Mouse (Mus musculus): ENCODE data around the gene Pih1d1. TPM values are rescaled to one million over a fixed set of nuclear protein-coding genes. Genes with fewer than 3 reads are reported as not detected.

Pih1d1 gene
- polyA plus RNA-seq (2012; rRNA removed), result 54.6 and 63.2 TPM in 2 replicates

GRCm38 (mm10) chr7:45154096-45154992 is at the start of gene Pih1d1, which contains the start of gene Aldh16a1:
Gene Pih1d1, plus strand, starts transcription at chr7:45154303.
Gene Aldh16a1, minus strand, starts transcription at chr7:45154584.

DNA sequence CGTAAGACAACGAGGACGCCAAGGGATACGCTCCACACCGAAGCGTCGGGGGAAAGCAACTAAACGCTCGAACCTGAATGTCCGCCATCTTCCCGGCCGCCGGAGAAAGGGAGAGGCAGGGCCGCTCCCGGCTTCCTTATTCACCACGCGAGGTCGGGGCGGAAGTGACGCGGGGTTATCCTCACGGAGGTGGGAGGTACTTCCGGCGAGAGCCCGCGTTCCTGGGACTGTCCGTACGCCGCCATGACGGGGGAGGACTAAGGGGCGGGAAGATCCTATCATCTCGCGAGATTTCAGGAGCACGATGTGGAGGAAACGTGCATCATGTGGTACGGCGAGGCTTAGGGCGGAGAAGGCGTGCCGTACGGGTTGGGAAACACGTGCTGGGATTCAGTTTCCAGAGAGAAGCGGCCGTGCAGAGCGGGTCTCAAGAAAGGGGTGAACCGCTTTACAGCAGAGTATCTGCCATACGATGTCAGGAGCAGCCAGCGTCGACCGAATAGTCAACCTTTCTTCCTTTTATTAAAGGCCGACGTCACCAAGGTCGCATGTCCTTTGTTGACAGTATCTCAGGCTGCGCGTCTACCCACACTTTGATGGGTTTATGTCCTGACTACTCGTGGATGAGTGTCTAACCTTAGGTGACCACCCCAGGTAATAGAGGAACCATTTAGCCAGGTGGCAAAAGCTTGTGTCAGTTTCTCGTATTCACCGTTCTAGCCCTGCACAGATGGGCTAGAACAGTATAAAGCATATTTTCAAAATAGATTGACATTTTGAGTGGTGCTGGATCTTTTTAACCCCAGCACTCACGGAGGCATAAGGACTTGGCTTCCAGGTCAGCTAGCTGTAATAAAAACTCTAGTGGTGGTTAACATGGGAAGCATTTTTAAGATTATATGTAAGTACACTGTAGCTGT is 29.6 kb upstream of the Pih1d1 start, which contains the start of gene Rps11:
TSS of gene Rps11 (minus strand) at position 216 of the 920 bp plus-strand sequence.

DNA sequence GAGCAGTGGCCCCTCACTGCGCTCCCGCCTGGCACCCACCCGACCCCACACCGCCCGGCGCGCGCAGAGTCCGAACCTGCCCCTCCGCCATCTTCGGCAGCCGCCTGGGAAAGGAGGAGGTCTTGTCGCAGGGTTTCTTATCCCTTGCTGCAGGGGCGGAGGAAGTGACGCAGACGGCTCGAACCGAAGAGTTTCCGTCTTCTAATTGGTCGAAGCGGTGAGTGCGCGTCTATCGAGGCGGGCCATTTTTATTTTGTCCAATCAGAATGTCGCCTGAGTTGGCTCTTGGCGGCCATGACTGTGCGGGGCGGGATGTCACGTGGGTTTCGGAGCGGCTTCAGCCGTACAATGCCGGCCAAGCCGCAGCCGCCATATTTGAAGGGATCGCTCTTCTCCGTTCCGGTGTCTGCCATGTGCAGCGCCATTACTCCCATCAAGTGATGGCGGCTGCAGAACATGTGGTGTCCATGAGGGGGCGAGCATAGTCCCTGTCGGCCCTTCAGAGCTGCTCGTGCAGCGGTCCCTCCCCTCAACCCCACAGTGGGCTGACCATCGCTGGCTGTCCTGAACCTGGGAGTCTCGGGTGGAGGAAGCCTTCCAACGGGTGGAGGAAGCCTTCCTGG is 25.4 kb upstream of the Pih1d1 start, which contains the start of gene Rpl13a:
TSS of gene Rpl13a (minus strand) at position 138 of the 623 bp plus-strand sequence.

GRCm38 (mm10) chr7:45135993-45136567 is 18.0 kb upstream of the Pih1d1 start, which contains the start of the genes Gm45713 and Flt3l:
Gene Gm45713, minus strand, starts transcription at chr7:45136231.
Gene Flt3l, minus strand, starts transcription at chr7:45136432.

DNA sequence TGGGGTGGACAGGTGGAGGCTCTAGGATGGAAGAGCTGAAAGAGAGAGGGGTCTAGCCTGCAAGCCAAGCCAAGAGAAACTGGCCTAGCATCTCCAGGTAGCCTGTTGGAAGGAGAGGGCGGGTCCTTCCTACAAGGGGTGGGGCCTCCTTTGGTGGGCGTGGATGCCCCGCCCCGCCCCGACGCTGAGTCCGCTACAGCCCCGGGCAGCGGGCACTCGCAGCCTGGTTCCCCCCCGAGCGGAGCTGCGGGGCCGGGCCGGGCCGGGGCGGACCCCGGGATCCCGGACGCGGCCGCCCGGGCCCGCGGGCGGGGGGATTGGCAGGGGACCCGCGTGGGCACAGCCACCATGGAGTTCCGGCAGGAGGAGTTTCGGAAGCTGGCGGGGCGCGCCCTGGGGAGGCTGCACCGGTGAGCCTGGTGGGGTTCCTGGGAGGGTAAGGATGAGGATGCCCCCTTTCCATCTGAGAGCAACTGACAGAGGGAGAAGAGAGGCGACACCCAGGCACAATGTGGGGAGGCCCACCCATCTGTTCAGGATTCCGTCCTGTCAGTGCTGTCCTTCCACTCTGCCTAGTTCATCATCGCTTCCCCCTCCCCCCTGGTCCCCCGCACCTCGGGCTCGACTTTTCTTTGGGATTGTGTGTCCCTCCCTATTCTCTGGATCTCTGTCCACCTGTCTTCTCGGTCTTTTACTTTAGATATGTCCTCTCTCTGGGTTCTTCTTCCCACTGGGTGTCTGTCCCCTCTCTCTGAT is 9.8 kb downstream of the Pih1d1 start, which contains the start of gene Slc17a7:
TSS of gene Slc17a7 (plus strand) at position 215 of the 756 bp plus-strand sequence.

GRCm38 (mm10) chr7:45179469-45179868 is 25.4 kb downstream of the Pih1d1 start, which contains the start of gene Gfy:
Gene Gfy, minus strand, starts transcription at chr7:45179569.

GRCm38 (mm10) chr7:45180896-45181477 is 26.9 kb downstream of the Pih1d1 start, which contains the start of gene Pth2:
Gene Pth2, plus strand, starts transcription at chr7:45180995.

DNA sequence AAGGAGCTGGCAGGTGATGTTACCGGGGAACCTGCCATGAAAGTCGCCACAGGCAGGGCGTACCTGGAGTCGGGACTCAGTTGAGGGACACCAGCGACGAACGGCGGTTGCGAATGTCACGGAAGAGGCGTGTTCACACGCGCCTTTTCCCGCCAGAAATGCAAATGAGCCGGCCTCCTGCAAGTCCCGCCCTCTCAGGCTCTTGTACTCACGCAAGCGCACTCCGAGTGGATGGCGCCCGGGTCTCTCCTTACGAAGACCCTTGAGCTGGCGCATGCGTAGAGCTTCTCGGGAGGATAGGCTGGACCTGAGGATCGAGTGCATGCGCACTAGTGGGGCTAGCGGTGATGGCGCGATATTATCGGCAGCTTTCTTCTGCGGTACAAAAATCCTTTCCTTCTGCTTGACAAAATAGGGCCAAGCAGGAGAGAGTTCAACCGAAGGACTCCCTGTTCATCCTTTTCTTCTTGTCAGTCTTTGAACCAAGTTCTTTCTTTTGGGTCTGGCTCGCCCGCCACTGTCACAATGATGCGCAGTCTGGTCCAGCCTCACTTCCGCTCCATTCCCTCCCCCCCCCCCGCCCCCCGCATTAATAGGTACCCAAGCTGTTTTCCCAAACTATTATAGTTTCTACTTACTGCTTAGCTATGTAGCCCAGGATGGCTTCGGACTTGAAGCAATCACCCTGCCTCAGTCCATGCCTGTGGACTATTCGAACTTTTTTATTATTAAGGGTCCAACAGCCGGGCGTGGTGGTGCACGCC is 50.5 kb downstream of the Pih1d1 start, which contains the start of gene Ccdc155:
TSS of gene Ccdc155 (minus strand) at position 513 of the 764 bp plus-strand sequence.

Other genes with a start within 250 kb of the Pih1d1 start
- 94.2 and 104 TPM in 2 replicates for gene Ap2a1, start 224.8 kb upstream of the Pih1d1 start, polyA plus RNA-seq (2012; rRNA removed)
- not detected in 2 replicates for gene Tsks, start 211.1 kb upstream of the Pih1d1 start, polyA plus RNA-seq (2012; rRNA removed)
- 14.6 and 20.4 TPM in 2 replicates for gene Cpt1c, start 179.5 kb upstream of the Pih1d1 start, polyA plus RNA-seq (2012; rRNA removed)
- 75.9 and 81.7 TPM in 2 replicates for gene Prmt1, start 167.7 kb upstream of the Pih1d1 start, polyA plus RNA-seq (2012; rRNA removed)
- gene Irf3, start 156.7 kb upstream of the Pih1d1 start, polyA plus RNA-seq (2012; rRNA removed), result 114 and 134 TPM in 2 replicates
- gene Bcl2l12, start 155.6 kb upstream of the Pih1d1 start, polyA plus RNA-seq (2012; rRNA removed), result 32.2 and 35.0 TPM in 2 replicates
- 82.6 and 102 TPM in 2 replicates for gene Scaf1, start 137.9 kb upstream of the Pih1d1 start, polyA plus RNA-seq (2012; rRNA removed)
- gene Rras, start 136.3 kb upstream of the Pih1d1 start, polyA plus RNA-seq (2012; rRNA removed), result 123 and 160 TPM in 2 replicates
- gene Prr12, start 101.4 kb upstream of the Pih1d1 start, polyA plus RNA-seq (2012; rRNA removed), result 7.7 and 10.0 TPM in 2 replicates
- 98.1 and 100 TPM in 2 replicates for gene Nosip, start 91.9 kb upstream of the Pih1d1 start, polyA plus RNA-seq (2012; rRNA removed)
- 140 and 174 TPM in 2 replicates for gene Prrg2, start 91.6 kb upstream of the Pih1d1 start, polyA plus RNA-seq (2012; rRNA removed)
- 118 and 163 TPM in 2 replicates for gene Rcn3, start 62.1 kb upstream of the Pih1d1 start, polyA plus RNA-seq (2012; rRNA removed)
- gene Fcgrt, start 50.5 kb upstream of the Pih1d1 start, polyA plus RNA-seq (2012; rRNA removed), result 83.0 and 96.0 TPM in 2 replicates
- gene Rps11, start 29.9 kb upstream of the Pih1d1 start, polyA plus RNA-seq (2012; rRNA removed), result 149 and 231 TPM in 2 replicates
- gene Rpl13a, start 25.5 kb upstream of the Pih1d1 start, polyA plus RNA-seq (2012; rRNA removed), result 1,458 and 1,702 TPM in 2 replicates
- 0.47 and 0.50 TPM in 2 replicates for gene Gm45713, start 18.1 kb upstream of the Pih1d1 start, polyA plus RNA-seq (2012; rRNA removed)
- 43.2 and 54.5 TPM in 2 replicates for gene Flt3l, start 17.9 kb upstream of the Pih1d1 start, polyA plus RNA-seq (2012; rRNA removed)
- gene Aldh16a1, start 281 bp downstream of the Pih1d1 start, polyA plus RNA-seq (2012; rRNA removed), result 107 and 124 TPM in 2 replicates
- gene Slc17a7, start 9.6 kb downstream of the Pih1d1 start, polyA plus RNA-seq (2012; rRNA removed), result 0.09 and 0.20 TPM in 2 replicates
- gene Gfy, start 25.3 kb downstream of the Pih1d1 start, polyA plus RNA-seq (2012; rRNA removed), result not detected in 2 replicates
- not detected in 2 replicates for gene Pth2, start 26.7 kb downstream of the Pih1d1 start, polyA plus RNA-seq (2012; rRNA removed)
- gene Ccdc155, start 50.6 kb downstream of the Pih1d1 start, polyA plus RNA-seq (2012; rRNA removed), result 0.05 TPM in 1 of 2 replicates, not detected in the other
- 1.3 and 2.3 TPM in 2 replicates for gene Dkkl1, start 57.8 kb downstream of the Pih1d1 start, polyA plus RNA-seq (2012; rRNA removed)
- gene Tead2, start 61.5 kb downstream of the Pih1d1 start, polyA plus RNA-seq (2012; rRNA removed), result 10.7 and 13.9 TPM in 2 replicates
- 34.3 and 38.4 TPM in 2 replicates for gene Cd37, start 84.8 kb downstream of the Pih1d1 start, polyA plus RNA-seq (2012; rRNA removed)
- gene Slc6a16, start 86.8 kb downstream of the Pih1d1 start, polyA plus RNA-seq (2012; rRNA removed), result not detected in 2 replicates
- gene Slc6a21, start 123.2 kb downstream of the Pih1d1 start, polyA plus RNA-seq (2012; rRNA removed), result not detected in 2 replicates
- gene Trpm4, start 179.5 kb downstream of the Pih1d1 start, polyA plus RNA-seq (2012; rRNA removed), result 204 and 260 TPM in 2 replicates
- gene Hrc, start 181.0 kb downstream of the Pih1d1 start, polyA plus RNA-seq (2012; rRNA removed), result 0.21 and 0.75 TPM in 2 replicates
- 103 and 110 TPM in 2 replicates for gene Ppfia3, start 212.7 kb downstream of the Pih1d1 start, polyA plus RNA-seq (2012; rRNA removed)
- 4.7 and 8.2 TPM in 2 replicates for gene Lin7b, start 216.3 kb downstream of the Pih1d1 start, polyA plus RNA-seq (2012; rRNA removed)
- 207 and 209 TPM in 2 replicates for gene Snrnp70, start 241.4 kb downstream of the Pih1d1 start, polyA plus RNA-seq (2012; rRNA removed)